Mouse (Mus musculus) heart, adult 11 months (tissue): ENCODE data around the gene BC055324.

Experiments used
- DNase-seq: peaks from one replicate; pipeline ENCODE4 v3.0.0; 2022

BC055324 gene

DNA sequence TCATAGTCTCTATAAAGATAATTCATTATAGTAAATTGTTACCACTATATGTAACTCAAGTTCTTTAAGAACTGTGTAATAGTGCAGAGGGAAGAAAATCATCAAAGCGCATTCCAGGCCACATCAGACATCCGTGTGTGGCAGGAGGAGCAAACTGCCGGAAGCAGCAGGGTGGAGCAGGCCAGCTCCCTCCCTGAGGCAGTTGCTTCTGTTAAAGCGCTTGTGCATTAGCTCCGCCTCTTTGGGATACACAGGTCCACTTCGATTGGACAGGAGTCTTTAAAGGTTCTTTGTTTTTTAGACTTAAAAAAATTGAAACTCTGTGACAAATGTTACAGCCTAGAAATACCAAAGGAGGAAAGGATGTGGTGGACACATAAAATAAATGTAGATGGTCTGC lies 52.5 kb downstream of the BC055324 start:
- DNase-seq = no peak

DNA sequence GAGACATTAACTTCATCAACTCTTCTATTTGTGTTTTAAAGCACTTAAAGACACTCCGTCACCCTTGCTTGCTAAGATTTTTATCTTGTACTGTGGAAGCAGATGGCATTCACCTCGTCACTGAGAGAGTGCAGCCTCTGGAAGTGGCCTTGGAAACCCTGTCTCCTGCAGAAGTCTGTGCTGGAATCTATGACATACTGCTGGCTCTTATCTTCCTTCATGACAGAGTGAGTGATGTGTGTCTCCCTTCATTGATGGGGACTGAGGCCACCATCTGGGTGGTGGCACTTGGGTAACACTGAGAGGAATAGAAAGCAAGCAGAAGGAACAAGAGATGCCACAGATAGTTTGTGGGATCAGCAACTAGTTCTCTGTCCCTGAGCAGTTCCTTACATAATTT lies 60.0 kb downstream of the BC055324 start:
- no peak for DNase-seq

- peak; percentile 85 for DNase-seq
Measured at GRCm38 (mm10) chr1:163931801-163932200, 62.8 kb downstream of the BC055324 start.

GRCm38 (mm10) chr1:163930458-163930794 lies 64.2 kb downstream of the BC055324 start:
- DNase-seq = no peak

- DNase-seq = peak; percentile 99
Measured at GRCm38 (mm10) chr1:163929636-163930457, 64.7 kb downstream of the BC055324 start.

GRCm38 (mm10) chr1:163928846-163929245 lies 65.8 kb downstream of the BC055324 start, which contains the start of gene Scyl3:
Gene Scyl3, plus strand, starts transcription at chr1:163929100.
- DNase-seq = peak; percentile 61

- DNase-seq = peak; percentile 68
Measured at GRCm38 (mm10) chr1:163924093-163924492, 70.5 kb downstream of the BC055324 start.

GRCm38 (mm10) chr1:163917349-163918160 lies 77.0 kb downstream of the BC055324 start:
- no peak for DNase-seq

DNA sequence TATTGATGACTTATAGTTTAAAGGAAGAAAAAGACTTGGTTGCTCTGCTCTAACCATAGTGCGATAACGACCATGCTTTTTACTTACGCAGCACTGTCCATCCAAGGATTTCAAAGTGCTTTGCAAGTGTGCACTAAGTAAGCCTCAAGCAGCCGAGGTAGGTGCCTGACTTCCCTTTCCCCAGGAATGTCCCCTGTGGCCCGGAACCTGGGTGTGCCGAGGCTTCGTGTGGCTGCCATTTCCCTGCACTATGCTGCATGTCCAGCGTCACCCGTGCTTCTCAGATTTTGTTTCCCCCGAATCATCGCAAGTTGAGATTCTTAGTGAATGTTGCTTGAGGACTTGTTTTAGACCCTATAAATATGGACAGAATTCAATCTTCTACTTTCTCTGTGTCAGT lies 82.6 kb downstream of the BC055324 start:
- DNase-seq = peak; percentile 69

GRCm38 (mm10) chr1:163910785-163911184 lies 83.8 kb downstream of the BC055324 start:
- DNase-seq = peak; percentile 60

DNA sequence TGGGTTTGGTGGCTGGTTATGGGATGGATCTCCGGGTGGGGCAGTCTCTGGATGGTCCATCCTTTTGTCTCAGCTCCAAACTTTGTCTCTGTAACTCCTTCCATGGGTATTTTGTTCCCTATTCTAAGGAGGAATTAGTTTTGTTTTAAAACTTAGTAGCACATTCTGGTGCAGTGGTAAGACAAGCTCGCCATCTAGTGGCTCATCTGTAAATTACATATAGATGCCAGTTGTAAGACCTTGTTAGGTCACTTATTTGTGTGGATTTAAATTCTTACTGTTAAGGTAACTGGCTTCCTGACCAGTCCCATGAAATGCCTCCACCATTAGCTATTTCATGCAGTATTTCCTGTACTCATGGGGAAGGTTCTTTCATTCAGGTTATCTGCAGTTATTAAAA lies 84.3 kb downstream of the BC055324 start:
- no peak for DNase-seq

GRCm38 (mm10) chr1:163908389-163908788 lies 86.2 kb downstream of the BC055324 start:
- peak; percentile 27 for DNase-seq

DNA sequence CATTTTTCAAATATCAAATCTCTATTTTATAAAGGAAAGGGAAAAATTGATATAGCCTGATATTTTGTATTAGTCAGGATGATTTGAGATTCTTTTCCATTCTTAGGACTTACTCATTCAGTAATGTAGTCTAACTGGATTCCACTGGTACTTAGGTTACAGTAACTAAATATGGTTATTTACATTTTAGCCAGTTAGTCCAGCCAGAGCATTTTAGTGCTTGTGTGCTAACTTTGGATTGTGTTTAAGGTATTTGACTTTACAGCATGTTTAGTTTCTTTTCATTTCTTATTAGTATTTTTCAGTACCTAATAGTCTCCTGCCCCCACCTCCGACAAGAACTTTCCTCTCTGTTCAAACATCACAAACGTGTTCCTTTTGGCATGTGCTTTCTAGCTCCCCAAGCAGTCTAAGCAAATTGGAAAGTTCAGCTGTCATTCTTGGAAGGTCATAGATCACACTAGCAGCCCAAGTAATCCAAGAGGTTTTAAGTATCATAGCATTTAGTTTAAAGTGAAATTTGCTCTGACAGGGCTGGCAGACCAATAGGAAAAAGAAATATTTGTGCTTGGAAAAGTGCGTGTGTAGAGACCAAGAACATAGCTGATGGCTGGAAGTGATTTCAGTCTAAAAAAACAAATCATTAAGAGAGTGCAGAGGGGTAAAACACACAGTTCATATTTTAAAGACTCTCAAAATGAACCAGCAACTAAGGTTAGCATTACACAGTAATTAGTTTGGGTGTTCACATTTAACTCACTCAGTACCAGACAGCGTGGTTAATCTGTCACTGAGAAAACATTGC lies 87.4 kb downstream of the BC055324 start:
- DNase-seq = peak; percentile 76

- peak; percentile 23 for DNase-seq
Measured at GRCm38 (mm10) chr1:163903411-163903810, 91.2 kb downstream of the BC055324 start.

DNA sequence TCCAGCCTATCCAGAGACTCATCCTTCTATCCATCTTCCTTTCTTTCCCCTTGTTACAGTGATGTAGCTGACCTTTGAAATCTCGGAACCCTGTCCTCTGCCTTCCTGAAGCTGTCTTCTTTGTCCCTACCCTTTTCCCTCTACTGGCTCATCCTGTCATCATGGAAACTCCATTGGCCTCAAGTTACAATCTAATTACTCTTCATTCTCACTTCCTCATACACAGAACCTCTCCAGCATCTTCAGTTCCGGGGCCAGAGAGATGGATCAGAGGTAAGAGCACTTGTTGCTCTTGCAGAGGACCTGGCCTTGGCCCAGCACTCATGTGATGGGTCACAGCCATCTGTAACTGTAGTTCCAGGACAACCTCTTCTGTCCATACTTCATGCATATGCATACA lies 94.4 kb downstream of the BC055324 start:
- DNase-seq = peak; percentile 37

GRCm38 (mm10) chr1:163899575-163899974 lies 95.0 kb downstream of the BC055324 start:
- DNase-seq = peak; percentile 8

DNA sequence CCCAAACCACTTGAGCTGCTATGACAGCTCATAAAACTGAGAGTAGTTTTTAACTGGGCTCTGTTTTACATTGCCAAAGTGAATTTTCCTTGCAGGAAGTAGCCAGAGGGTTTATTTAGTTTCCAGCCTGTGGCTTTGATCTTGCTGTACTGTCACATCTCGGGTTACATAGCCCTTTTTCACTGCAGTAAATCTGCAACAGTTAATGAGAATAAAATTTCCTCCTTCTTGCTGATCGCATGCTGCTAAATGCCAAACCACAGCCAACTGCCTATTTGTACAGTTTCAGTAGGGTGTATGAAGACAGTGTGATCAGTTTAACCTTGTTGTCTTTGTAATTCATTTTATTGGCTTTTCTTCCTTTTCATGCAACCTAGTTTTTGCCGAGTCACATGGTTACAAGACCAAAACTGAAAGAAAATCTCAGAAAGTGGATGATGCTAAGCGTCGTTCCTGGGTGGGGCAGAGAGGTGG lies 96.3 kb downstream of the BC055324 start:
- DNase-seq = peak; percentile 71
